Mouse (Mus musculus) ES-Bruce4 (cell line): ENCODE measurements at regions not wholly inside any gene's neighbourhood (a gene's known extent, or its start where the extent isn't known, plus 50 kb on each side); places are given as distances from the start of the nearest gene placed in this dataset.
A peak's percentile ranks its signal among the peaks of the same experiment; 100 is the strongest.

Source experiments
- H3K27ac ChIP-seq: 2 replicates; pipeline ENCODE4 v1.5.1; 2012; ENCODE audit warnings: low read length, inconsistent platforms; ENCODE audit not compliant: insufficient read depth
- H3K27me3 ChIP-seq: 2 replicates; pipeline ENCODE4 v1.6.1; 2012; ENCODE audit warnings: mild to moderate bottlenecking, low read length, inconsistent platforms; ENCODE audit not compliant: control insufficient read depth, poor library complexity, insufficient read depth, severe bottlenecking
- H3K36me3 ChIP-seq: 2 replicates; pipeline ENCODE4 v1.6.1; 2012; ENCODE audit warnings: inconsistent platforms, mild to moderate bottlenecking, low read length, moderate library complexity; ENCODE audit not compliant: control insufficient read depth, poor library complexity, insufficient read depth, severe bottlenecking
- H3K4me1 ChIP-seq: one replicate; pipeline ENCODE4 v1.8.1; 2011; ENCODE audit warnings: low read length; ENCODE audit not compliant: control insufficient read depth, insufficient read depth
- H3K4me3 ChIP-seq: 2 replicates; pipeline ENCODE4 v1.5.1; 2011; ENCODE audit warnings: low read depth, mild to moderate bottlenecking, low read length
- H3K9ac ChIP-seq: 2 replicates; pipeline ENCODE4 v1.6.1; 2012; ENCODE audit warnings: low read depth, mild to moderate bottlenecking, inconsistent platforms; ENCODE audit not compliant: poor library complexity, severe bottlenecking
- H3K9me3 ChIP-seq: replicated peaks from 2 replicates; pipeline ENCODE4 v1.6.1; 2012; ENCODE audit warnings: mild to moderate bottlenecking, low read length, inconsistent platforms; ENCODE audit not compliant: control insufficient read depth, poor library complexity, insufficient read depth, severe bottlenecking
- CTCF ChIP-seq: IDR thresholded peaks from one replicate; pipeline ENCODE4 v1.8.1; 2011; ENCODE audit warnings: low read depth, low read length
- EP300 ChIP-seq: IDR thresholded peaks from 2 replicates; pipeline ENCODE4 v1.6.1; 2011; ENCODE audit warnings: low read depth, low read length; ENCODE audit not compliant: insufficient read depth
- POLR2A ChIP-seq: IDR thresholded peaks from one replicate; pipeline ENCODE4 v1.8.1; 2011; ENCODE audit warnings: low read length; ENCODE audit not compliant: insufficient read depth

DNA sequence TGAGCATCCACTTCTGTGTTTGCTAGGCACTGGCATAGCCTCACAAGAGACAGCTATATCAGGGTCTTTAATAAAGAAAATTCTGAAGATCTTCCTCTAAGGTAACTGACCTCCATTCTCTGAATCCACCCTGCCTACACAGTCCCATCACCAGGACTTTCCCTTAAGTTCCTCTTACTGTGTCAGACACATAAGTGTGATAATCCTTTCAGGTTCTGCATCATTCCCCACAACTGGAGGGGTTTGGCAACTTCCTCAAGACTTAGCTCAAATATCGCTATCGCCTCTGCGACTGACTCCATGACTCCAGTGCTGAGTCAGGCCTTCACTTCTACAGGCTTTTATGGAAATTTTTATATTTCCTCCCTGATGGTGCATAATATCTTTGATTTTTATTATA is 111.0 kb upstream of the 9330182O14Rik start:
- no peak overlapping the region for H3K27ac ChIP-seq

DNA sequence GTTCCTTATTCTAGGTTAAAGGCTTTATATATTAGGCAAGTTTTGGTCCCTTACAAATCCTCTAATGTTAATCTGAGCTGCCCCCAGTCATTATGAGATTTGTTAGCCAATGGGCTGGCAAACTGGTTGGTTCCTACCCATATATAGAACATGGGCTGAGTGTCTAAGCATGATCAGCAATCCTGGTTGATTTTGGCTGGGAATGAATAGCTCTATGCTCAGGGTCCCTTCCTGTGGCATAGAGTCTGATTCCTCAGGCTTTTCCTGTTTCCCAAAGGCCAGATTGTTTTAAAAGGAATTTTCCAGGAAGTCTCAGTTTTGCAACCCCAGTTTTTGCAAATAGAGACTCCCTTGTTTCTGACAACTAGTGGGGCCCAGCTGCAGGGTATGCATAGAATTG is 102.1 kb upstream of the 9330182O14Rik start:
- no peak overlapping the region for H3K9ac ChIP-seq
- no peaks in the 10 kb centered on the region for H3K4me1 ChIP-seq
- no peaks in the 10 kb centered on the region for H3K9me3 ChIP-seq
- H3K4me3 ChIP-seq, result no peak overlapping the region
- H3K27me3 ChIP-seq, result no peaks in the 10 kb centered on the region
- no peaks in the 10 kb centered on the region for H3K36me3 ChIP-seq
- H3K27ac ChIP-seq, result no peak overlapping the region
- TF ChIP-seq CTCF (no peak), POLR2A (no peak), EP300 (no peak)

More for the DNA sequence above, 111.0 kb upstream of the 9330182O14Rik start:
- Histone ChIP-seq H3K4me1 (peaks cover under 1% of the 10 kb centered on the region), H3K9me3 (no peaks in the 10 kb centered on the region; the same call in 1 of the 2 replicates), H3K27me3 (no peaks in the 10 kb centered on the region), H3K9ac (no peak overlapping the region), H3K36me3 (no peaks in the 10 kb centered on the region), H3K4me3 (no peak overlapping the region)
- TF ChIP-seq POLR2A (no peak), CTCF (no peak), EP300 (no peak)

DNA sequence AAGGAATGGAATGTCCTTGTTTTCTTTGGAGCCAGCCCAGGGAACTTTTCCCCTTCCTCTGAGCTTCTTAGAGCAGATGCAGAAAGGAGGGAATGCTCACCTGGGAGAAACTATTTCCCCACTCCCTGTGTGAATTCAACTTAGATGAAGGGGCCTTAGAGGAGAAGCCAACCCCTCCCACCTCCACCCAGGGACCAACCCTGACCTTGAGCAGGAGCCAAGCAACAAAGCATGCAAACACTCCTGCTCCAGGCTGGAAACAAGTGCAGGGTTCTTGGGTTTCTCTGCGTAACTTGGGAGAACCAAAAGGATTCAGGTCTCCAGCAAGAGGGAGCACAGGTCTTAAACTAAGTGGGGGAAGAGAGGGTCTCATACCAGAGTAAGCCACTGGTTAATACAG is 98.0 kb upstream of the 9330182O14Rik start:
- H3K4me3 ChIP-seq, result no peak overlapping the region
- no peaks in the 10 kb centered on the region for H3K4me1 ChIP-seq
- H3K9me3 ChIP-seq, result no peaks in the 10 kb centered on the region
- no peak overlapping the region for H3K9ac ChIP-seq
- no peaks in the 10 kb centered on the region for H3K36me3 ChIP-seq
- peak overlapping the region; percentile 20; the same call in 1 of the 2 replicates for H3K27ac ChIP-seq
- H3K27me3 ChIP-seq, result no peaks in the 10 kb centered on the region
- TF ChIP-seq EP300 (no peak), CTCF (no peak), POLR2A (no peak)

DNA sequence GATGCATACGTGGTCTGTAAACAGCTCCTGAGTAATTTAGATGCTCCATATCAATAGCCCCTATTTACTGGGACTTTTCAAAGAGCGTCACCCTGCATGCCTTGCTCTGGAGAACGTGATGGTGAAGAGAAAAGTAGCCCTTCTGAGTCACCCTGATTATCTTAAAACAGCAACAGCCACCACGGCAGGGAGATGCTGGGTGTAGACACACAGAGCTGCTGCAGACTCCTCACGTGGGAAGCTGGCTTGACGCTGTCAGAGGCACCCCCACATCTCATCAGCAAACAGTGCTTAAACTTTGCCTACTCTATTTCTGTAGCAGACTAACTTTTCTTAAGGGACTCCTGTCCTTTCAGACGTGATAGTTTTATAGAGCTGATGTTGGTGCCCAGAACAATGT is 96.9 kb upstream of the 9330182O14Rik start:
- H3K4me1 ChIP-seq, result no peaks in the 10 kb centered on the region
- H3K9ac ChIP-seq, result no peak overlapping the region
- no peaks in the 10 kb centered on the region for H3K27me3 ChIP-seq
- no peaks in the 10 kb centered on the region for H3K9me3 ChIP-seq
- no peak overlapping the region for H3K27ac ChIP-seq
- TF ChIP-seq EP300 (no peak), POLR2A (no peak), CTCF (no peak)
- no peaks in the 10 kb centered on the region for H3K36me3 ChIP-seq
- no peak overlapping the region for H3K4me3 ChIP-seq

DNA sequence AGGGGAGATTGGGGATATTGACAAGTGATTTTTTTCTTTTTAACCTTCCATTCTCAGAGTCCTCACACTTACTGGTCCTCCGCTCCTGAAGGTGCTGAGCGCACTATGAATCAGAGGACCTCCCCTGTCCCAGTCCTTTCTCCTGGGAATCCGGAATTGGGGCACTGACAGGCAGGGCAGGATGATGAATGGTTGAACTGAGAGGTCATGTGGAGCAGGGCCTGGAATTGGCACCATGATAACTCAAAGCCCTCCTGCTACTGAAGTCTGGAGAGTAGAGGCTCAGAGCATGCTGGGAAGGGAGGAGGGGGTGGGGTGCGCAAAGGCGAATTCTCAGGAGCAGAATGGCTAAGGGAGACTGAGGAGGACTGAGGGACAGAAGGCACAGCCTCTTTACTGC is 87.9 kb upstream of the 9330182O14Rik start:
- Histone ChIP-seq H3K4me3 (no peak overlapping the region), H3K4me1 (no peaks in the 10 kb centered on the region), H3K9me3 (no peaks in the 10 kb centered on the region), H3K36me3 (no peaks in the 10 kb centered on the region), H3K27me3 (no peaks in the 10 kb centered on the region; the same call in 1 of the 2 replicates), H3K27ac (no peak overlapping the region), H3K9ac (no peak overlapping the region)
- no peak for TF ChIP-seq CTCF
- no peak for TF ChIP-seq EP300
- no peak for TF ChIP-seq POLR2A

DNA sequence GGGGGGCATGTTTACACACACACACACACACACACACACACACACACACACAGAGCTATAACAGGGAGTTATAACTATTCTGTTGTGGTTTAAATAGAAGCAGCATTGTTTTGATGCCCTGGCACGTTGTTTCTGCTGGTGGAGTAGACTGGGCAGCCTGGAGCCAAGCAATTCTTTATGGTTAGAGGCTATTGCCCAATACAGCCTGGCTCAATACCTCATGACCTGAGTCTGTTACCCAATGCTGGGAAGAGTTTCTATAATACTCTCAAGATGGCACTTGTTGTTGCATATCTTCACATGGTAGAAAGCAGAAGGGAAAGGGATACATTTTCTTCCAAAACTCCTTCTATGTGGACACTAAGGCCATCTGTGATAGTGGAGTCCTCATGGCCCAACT is 87.1 kb upstream of the 9330182O14Rik start:
- Histone ChIP-seq H3K4me3 (no peak overlapping the region), H3K4me1 (no peaks in the 10 kb centered on the region), H3K27ac (no peak overlapping the region), H3K27me3 (no peaks in the 10 kb centered on the region; the same call in 1 of the 2 replicates), H3K9me3 (no peaks in the 10 kb centered on the region), H3K36me3 (no peaks in the 10 kb centered on the region), H3K9ac (no peak overlapping the region)
- no peak for TF ChIP-seq POLR2A
